Mouse (Mus musculus) kidney, adult 18-20 months (tissue): ENCODE results near the gene Gm20388.

Source experiments
- DNase-seq: peaks from one replicate; pipeline ENCODE4 v3.0.0; 2021

The Gm20388 gene

DNA sequence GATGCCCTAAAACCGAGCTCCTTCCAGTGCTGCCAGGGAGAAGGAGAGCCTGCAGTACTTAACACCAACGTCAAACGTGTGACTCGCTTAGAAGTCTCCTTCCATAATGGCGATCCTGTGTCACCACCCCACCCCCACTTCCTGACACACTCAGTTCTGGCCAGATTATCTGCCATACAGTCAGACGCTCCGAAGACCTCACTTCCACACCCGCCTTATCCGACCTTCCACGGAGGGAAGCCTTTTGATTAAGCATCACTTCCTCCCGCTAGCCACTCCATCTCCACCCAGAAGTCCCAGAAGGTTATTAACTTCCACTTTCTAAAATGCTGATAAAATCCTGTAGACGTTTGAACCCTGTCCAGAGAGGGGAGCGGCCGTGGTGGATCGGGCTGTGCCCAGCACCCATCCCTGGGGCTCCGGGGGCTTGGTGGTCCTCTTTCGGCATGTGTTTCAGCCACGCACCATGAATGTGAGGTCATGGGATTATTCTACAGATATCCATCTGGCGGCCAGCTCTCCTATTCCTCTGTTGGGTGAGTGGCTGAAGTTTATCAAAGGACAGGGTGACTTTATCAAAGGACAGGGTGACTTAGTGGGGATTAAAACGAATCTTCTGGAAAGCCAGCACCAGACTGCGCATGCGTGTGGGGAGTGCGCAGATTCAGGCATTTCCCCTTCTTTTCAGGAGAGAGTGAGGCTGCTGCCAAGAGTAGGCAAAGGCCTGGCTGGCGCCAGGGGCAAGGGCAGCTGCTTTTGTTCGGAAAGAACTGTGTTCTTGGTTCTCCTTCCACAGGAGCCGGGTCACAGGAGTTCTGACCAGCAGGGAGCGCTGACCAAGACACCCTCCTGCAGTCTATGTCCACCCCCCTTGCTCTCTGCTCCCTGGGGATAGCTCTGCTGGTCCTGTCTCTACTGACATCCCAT, 1260.2 kb downstream of the Gm20388 start:
- peak; percentile 50 for DNase-seq

- no peak for DNase-seq
These were observed 1261.9 kb downstream of the Gm20388 start for GRCm38 (mm10) chr8:121172567-121172966.

DNA sequence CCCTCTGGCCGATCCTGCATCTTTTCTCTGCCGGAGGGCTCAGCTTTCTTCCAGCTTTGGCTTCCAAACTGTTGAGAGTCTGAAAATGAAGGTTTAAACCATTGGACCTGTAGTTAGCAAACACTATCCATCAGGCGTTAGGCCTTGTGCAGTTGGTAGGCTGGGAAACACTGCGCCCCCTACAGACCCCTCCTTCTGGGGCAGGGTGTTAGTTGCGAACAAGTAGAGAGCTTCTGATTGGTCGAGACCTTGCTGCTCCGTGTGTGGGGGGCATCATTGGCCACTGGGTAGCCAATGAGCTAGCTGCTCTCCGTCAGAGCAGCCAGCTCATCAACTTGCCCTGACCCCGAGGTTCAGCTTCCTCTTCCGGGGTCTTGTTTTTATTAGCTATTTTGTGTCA, 1263.5 kb downstream of the Gm20388 start:
- DNase-seq, result peak; percentile 45

DNA sequence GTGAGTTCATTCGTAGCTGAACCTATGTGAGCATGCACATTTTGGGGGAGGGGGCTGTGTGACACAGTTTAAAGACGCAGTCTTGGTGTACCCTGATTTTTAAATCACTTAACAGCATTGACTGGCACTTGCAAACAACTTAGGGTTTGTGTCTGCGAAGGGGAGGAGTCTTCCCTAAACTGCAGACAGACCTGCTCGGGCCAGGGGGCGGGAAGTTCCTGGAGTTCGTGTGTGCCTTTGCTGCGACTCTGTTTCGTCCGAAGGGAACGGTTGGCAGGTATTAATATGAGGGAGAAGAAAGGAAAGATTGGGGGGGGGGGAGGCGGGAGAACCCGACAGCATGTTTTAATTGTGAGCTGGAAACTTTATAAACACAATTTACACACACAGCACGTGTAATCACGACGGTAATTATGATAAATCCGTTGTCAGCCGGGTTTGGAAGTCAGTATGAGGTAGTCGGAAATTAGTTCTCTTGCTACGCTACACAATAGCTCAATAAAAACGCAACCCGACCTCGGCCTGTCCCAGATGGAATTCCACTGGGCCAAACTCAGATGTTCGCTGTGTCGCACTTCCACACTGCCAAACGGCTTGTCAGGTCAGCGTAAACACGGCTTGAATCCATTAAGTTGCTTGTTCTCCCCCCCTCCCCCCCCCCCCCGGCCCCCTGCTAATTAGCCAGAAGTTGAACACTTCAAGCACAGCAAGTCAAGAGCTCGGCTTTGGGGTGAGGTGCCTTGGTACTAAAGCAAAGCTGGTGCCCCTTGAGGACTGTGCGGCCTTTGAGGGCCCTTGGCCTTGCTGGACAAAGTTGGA, 1264.3 kb downstream of the Gm20388 start:
- DNase-seq, result no peak

- DNase-seq, result no peak
These were observed 1265.0 kb downstream of the Gm20388 start for GRCm38 (mm10) chr8:121175540-121176090.

GRCm38 (mm10) chr8:121176291-121176690, 1265.7 kb downstream of the Gm20388 start:
- DNase-seq, result no peak

DNA sequence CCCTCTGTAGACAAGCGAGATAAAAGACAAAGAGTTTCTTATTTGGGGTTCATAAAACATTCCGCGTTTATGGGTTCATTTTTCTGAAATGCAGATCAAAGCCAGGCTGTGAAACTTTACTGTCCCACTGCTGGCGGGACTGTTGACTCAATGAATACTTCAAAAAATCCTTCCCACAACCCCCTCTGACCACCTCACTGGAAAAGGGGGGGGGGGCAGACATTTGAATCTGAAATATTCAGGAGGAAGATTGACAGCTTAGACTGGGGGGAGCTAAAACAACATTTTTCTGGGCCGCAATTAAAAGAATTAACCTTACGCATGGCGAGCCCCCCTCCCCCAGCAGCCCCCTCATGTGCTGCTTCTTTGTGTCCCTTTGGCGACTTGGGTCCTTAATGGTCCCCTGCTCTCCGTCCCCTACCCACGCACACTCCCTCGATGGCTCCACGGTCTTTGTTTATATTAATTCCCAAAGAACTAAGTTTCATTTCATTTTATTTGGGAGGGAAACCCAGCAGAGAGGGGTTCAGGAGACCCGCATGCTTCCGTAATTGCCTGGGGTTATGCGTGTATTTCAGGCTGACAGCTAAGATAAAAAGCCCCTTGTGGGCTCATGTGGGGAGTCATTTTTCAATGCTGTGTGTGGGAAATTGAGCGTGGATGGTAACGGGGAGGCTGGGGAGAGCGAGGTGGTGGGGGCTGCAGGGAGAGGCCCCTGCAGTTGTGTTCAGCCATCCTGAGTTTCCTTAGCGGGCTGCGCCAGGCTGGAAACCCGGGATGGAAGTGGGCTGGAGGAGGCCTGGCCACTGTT, 1270.0 kb downstream of the Gm20388 start:
- DNase-seq, result no peak

GRCm38 (mm10) chr8:121181285-121181884, 1270.7 kb downstream of the Gm20388 start:
- no peak for DNase-seq

DNA sequence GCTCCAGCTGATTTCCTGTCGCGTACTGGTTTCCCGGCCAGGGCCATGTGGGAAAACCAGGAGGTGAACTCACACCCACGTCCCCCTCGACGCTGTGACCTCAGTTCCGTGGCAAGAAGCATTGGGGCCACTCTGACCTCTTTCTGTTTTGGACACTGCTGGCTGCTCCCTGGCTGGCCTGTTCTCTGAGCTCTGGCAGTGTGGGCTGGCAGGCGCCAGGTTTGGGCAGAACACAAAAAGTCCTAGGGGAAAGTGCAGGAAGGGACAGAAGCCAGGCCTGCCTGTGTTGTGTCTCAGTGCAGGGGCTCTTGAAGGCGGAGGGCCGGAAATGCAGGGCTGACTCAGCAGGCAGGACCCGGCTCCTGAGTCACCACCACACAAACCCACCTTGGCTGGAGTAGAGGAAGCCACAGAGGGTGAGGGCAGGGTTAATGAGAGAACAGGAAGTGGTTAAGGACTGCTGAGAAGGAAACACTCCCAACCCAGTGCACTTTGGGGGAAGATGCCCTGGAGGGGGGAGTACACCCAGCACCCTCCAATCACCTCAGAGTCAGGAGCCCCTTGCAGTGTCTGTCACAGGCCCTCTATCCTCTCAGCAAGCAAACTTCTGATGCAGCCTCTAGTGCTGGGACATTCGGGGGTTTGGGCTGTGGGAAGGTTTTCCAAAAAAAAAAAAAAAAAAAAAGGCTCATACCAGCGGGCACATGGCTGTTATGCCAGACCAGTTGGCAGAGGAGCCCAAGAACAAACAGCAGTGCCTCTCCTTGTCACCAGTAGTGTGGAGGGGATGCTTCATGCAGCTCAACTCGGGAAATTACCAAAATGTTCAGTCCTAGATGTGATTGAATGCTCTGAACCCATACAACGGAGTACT, 1277.1 kb downstream of the Gm20388 start:
- DNase-seq, result peak; percentile 32

DNA sequence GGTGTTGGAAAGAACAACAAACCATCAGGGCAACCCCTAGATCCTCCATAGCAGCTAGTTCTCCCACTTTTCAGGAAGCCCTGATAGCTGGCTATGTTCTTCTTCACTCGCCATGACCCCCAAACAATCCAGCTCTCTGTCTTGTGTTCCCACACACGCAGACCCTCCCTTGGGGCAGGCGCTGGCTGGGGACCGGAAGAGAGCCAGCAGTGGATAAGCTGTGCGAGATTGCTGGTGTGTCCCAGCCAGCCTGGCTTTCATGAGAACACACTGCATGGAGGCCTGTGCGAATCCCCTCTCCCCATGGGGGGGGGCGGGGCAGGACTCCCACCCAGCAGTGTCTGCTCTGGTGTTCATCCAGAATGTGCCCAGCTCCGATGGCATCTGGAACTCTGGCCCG, 1278.4 kb downstream of the Gm20388 start:
- no peak for DNase-seq

- DNase-seq, result peak; percentile 25
These were observed 1281.8 kb downstream of the Gm20388 start for GRCm38 (mm10) chr8:121192451-121192850.

GRCm38 (mm10) chr8:121195970-121196369, 1285.3 kb downstream of the Gm20388 start:
- DNase-seq, result no peak

DNA sequence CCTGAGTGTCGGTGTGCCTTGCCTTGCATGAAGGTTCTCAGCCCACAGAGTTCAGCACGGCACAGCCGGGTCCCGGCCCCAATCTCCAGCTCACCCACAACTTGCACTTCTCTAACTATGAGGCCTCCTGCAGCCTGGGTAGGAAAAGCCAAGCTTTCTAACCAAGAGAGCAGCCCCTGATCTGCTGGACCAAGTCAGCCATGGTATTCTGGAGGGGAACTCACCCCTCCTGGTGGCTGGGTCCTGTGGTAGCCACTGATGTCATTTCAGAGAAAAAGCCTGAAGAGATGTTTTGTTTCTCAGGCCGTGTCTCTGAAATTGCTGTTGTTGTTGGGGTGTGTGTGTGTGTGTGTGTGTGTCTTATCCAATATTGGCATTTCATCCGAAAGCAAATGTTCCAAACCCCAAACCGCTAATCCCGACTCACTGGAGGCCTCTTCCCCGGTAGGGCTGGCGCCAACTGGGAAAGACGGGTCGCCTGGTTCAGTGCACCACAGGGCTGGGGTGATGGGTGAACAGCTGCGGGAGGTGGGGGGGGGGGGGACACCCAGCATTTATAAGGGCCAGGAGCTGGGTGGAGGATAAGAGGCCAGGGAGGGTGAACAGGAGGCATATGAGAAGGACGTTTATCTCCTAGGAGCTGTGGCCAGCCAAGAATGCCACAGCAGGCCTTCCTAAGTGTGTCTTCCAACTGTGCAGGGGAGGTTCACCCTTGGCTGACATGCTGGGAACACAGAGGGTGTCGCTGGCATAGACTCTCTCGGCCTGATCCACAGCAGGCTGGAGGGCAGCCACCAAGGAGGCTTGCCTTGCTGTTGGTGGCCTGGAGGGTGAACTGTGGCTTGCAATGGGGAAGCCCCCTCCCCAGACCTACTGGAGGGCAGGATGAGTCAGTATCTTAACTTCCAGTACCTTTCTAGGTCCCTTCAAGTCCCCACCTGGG, 1286.4 kb downstream of the Gm20388 start:
- no peak for DNase-seq

- no peak for DNase-seq
These were observed 1289.4 kb downstream of the Gm20388 start for GRCm38 (mm10) chr8:121200069-121200468.

- DNase-seq, result no peak
These were observed 1290.3 kb downstream of the Gm20388 start for GRCm38 (mm10) chr8:121200979-121201378.

GRCm38 (mm10) chr8:121201651-121202050, 1291.0 kb downstream of the Gm20388 start:
- no peak for DNase-seq

- DNase-seq, result no peak
These were observed 1293.2 kb downstream of the Gm20388 start for GRCm38 (mm10) chr8:121203612-121204376.

DNA sequence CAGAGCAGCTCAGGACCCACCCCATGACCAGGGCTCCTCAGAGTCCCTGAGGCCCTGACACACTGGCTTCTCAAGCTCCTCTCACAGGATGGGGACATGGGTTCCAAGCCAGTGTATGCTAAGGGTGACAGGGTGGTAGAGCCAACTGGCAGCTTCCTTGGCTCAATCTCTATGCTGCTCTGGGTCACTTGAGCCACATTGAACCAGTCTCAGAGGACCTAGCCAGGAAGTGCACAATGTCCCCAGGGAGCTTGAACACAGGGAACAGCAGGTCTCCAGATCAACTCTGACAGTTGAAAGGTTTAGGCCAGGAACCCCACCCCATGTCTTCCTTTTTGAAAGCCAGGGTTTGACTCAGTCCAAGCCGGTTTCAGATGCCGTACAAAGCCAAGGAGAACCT, 1296.5 kb downstream of the Gm20388 start:
- DNase-seq, result no peak

DNA sequence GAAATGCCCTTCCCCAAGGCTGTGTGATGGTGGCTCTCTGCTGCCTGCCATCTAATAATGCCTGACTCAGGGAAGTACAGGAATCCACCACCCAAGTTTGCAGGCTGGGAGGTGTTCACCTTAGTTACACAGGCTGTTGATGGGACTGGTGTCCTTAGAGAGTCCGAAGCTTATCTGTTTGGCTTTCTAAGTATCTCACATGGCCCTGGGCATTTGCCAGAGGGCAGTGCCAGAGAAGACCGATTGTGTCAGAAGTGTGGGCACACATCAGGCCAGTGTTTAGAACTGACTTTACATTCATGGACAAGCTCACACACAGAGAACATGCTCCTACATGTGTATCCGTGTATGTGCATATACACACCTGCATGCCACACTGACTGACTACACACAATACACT, 1300.0 kb downstream of the Gm20388 start:
- DNase-seq, result no peak
